Mouse (Mus musculus): ENCODE data around the gene 1700017N19Rik. TPM values are rescaled to one million over a fixed set of nuclear protein-coding genes. Genes with fewer than 3 reads are reported as not detected.

The 1700017N19Rik gene
- total RNA-seq, 2 experiments from 2014 or later, result not detected

DNA sequence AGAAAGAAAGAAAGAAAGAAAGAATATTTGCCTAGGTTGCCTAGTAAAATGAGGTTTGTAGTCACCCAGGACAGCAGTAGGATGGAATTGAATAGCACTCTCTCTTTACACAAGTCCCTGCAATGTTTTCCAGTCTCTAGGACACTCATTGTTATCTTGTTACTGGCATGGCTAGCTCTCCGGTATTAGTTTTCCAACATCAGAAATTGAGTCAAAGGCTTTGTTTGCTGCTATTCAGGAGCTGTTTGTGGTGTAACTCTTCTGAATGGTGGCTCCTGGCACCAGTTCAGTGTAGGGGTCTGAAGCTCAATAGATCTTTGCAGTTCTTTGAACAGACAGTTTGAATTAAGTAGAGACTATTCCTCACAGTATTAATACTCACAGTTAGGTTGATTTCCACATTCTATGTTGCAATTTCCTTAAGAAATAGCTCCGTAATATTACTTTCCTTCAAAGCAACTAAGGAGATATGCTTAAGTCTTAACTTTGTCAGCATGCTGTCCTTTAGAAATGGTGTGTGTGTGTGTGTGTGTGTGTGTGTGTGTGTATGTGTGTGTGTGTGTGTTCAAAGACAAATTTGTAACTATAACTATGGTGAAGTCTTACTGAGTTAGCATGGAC is 71.8 kb downstream of the 1700017N19Rik start:
- DNase-seq, result no peak

Other genes starting within 250 kb of the 1700017N19Rik start
- gene Gm4302, start 249.6 kb upstream of the 1700017N19Rik start, total RNA-seq (2021), result not detected
- gene Gm4303, start 244.5 kb upstream of the 1700017N19Rik start, total RNA-seq (2021), result not detected
- not detected for gene Gm4305, start 239.4 kb upstream of the 1700017N19Rik start, total RNA-seq (2021)
- gene Gm4307, start 229.1 kb upstream of the 1700017N19Rik start, total RNA-seq (2021), result not detected
- gene Gm4312, start 207.9 kb upstream of the 1700017N19Rik start, total RNA-seq (2021), result not detected
- 10 to 100 TPM; 14.1 to 17.2 TPM for gene Tmtc3, start 103.1 kb upstream of the 1700017N19Rik start, total RNA-seq (2021)
- gene Cep290, start 102.9 kb upstream of the 1700017N19Rik start, total RNA-seq (2021), result 1 to 10 TPM; 3.3 to 4.7 TPM
- 1 to 10 TPM; 7.0 to 7.1 TPM for gene 4930430F08Rik, start 61 bp upstream of the 1700017N19Rik start, total RNA-seq (2021)

All from heart, adult 18-20 months (tissue).